Mouse (Mus musculus) left cerebral cortex, postnatal 4 days (tissue): Measurements from ENCODE around the gene Pmel. TPM values are rescaled to one million over a fixed set of nuclear protein-coding genes. Genes with fewer than 3 reads are reported as not detected.
A peak's percentile ranks its signal among the peaks of the same experiment; 100 is the strongest.

ENCODE experiments used
- DNase-seq: peaks from one replicate; pipeline ENCODE4 v3.0.0-alpha.2; 2022
- intact Hi-C: fragments of 180-260 bp; cut with DNase I; formaldehyde crosslinking; loops from one replicate; pipeline ENCODE4 v1.15.1; 2025
- total RNA-seq, 2 experiments: library from RNA; stranded (reverse); gene quantifications; 2 replicates each; pipeline ENCODE4 v1.2.3; 2021

Gene Pmel
- 1 to 10 TPM in 1 of 2 experiments, under 1 TPM in 1; 0.50 to 1.6 TPM for total RNA-seq

DNA sequence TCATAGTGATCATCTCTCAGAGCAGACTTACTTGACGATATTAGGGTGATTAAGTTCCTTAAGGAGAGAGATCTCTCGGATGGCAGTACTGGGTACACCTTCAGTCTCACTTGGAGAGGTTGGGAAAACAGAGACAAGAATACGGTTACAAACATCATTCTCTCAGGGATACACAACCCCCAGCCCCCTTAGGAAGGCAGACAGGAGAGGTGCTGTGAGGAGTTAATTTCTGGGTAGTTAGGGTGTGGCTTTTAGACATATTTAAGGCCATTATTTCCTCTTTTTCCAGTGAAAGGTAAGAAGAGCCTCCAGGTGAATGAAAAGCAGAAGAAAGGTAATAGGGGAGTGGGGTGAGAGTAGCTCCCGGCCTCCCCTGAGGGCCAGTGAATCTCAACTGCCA is at the start of gene Pmel:
Gene Pmel, plus strand, starts transcription at position 301 of the 400 bp plus-strand sequence.
- intact Hi-C loops: no loop called here
- no peak for DNase-seq

GRCm38 (mm10) chr10:128655254-128655653 is 48.7 kb upstream of the Pmel start:
- no peak for DNase-seq
- intact Hi-C loops: no loop called here

DNA sequence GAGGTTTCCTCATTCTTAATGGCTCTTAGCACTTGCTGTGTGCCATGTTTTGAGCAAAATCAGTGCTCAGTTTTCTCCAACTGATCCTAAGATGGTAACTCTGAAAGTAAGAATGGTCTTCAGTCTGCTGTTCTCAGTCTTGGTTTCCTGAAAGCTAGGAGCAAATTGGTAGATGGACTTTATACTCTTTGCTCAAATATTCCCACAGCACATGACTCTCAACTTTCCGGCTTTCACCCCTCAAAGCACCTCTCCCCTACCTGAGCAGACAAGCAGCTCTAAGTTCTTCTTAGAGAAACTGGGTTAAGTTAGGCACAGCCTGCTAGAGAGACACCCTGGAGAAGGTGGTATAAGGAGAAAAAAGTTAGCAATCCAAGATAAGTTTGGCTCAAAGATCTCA is 47.3 kb upstream of the Pmel start:
- intact Hi-C loops: no loop called here
- no peak for DNase-seq

GRCm38 (mm10) chr10:128657844-128658243 is 46.2 kb upstream of the Pmel start:
- intact Hi-C loops: no loop called here
- no peak for DNase-seq

DNA sequence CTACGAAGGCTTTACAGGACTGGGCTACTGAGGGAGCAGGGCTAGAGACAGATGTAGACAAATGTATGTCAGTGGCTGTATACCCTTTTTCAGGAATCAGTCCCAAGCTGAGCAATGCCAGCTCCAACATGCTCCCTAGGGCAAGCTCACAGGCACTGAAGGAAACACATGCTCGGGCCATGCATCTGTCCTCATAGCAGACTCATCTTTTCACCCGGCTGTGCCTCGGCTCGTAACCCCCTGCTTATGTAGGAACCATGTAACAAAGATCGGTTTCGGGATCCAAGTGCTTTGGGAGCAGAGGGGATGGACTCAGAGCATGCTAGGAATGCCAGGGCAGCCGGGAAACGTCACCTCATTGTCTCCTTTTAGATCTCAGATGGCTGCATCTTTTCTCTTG is 44.5 kb upstream of the Pmel start:
- intact Hi-C loops: no loop called here

DNA sequence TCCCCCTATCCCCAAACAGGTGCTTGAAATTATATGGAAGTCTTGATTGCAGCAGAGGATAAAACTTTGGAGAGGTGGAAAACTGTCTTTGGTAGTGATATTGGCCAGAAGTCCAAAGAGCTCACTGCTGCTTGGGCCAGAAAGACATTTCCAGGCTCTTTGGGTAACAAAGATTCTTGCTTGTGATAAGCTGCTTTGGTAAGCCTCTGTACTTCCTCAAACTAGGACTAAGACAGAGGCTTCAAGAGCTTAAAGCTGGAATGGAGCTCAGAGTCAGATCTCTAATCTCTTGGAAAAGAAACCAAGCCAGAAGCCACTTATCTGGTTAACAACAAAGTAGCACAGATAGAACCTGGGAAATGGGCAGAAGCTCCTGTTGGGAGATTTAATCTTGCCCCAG is 41.5 kb upstream of the Pmel start:
- no peak for DNase-seq
- intact Hi-C loops: no loop called here

More for the DNA sequence above, 44.5 kb upstream of the Pmel start:
- DNase-seq: no peak

- DNase-seq: no peak
- intact Hi-C loops: no loop called here
These were observed 40.4 kb upstream of the Pmel start for GRCm38 (mm10) chr10:128663441-128664220.

- intact Hi-C loops: no loop called here
- no peak for DNase-seq
These were observed 39.2 kb upstream of the Pmel start for GRCm38 (mm10) chr10:128664808-128665207.

DNA sequence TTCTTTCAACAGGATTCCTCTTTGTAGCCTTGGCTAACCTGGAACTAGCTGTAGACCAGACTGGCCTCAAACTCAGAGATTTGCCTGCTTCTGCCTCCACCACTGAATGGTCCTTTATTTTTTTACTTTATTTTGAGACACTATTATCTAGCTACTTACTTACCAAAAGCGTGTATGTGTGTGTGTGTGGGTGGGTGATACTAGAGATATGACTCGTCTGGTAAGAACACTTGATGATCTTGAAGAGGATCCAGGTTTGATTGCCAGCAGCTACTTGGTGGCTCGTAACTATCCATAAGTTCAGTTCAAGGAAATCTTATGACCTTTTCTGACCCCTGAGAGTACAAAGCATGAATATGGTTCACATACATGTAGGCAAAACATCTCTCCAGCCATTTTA is 38.7 kb upstream of the Pmel start:
- intact Hi-C loops: no loop called here
- DNase-seq: no peak

- no peak for DNase-seq
- intact Hi-C loops: no loop called here
These were observed 38.2 kb upstream of the Pmel start for GRCm38 (mm10) chr10:128665806-128666205.

GRCm38 (mm10) chr10:128668790-128669672 is 35.0 kb upstream of the Pmel start:
- intact Hi-C loops: no loop called here
- DNase-seq: peak; percentile 74

- intact Hi-C loops: loop anchor here (10.0 kb wide), 1 partner anchor 106 kb away; the partner anchor contains the start of gene Pa2g4
- no peak for DNase-seq
These were observed 32.8 kb upstream of the Pmel start for GRCm38 (mm10) chr10:128671148-128671547.

DNA sequence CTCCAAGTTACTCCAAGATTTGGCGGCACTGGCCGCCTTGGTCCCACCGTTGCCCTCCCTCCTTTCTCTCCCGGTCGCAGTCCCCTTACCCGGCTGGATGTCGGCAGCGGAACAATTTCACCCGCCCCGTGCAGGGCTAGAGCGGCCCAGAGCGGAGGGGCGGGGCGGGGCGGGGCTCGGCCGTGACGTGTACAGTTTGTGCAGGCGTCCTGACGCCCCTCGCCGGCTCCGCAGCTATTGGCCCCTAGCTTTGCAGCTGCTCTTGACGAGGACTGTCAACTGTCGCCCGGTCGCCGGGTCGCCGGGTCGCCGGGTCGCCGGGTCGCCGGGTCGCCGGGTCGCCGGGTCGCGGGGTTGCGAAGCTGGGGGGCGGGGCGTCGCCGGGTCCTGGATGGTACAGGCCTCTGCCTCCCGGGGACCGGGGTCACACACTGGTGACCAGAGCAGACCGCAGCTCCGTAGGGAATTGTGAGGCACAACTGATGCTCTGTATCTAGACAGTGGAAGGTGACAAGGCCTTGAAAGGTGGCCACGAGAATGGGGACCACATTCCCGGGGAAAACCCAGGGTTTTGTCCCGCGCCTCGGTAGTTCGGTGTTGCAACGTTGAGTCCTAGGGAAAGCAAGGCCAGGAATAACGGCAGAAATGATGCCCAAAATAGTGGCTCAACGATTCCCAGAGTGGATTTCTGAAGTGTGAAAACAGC is 30.1 kb upstream of the Pmel start, which contains the start of gene Suox:
Gene Suox, minus strand, starts transcription at position 311 of the 706 bp plus-strand sequence.
- intact Hi-C loops: loop anchor here (10.0 kb wide), 1 partner anchor 109 kb away; the partner anchor contains the start of gene Pa2g4
- DNase-seq: peak; percentile 88

- intact Hi-C loops: loop anchor here (10.0 kb wide), 1 partner anchor 110 kb away; the partner anchor contains the start of gene Pa2g4
- DNase-seq: no peak
These were observed 29.5 kb upstream of the Pmel start for GRCm38 (mm10) chr10:128674469-128675008.

- intact Hi-C loops: no loop called here
- DNase-seq: no peak
These were observed 8.5 kb upstream of the Pmel start for GRCm38 (mm10) chr10:128695411-128695991.

DNA sequence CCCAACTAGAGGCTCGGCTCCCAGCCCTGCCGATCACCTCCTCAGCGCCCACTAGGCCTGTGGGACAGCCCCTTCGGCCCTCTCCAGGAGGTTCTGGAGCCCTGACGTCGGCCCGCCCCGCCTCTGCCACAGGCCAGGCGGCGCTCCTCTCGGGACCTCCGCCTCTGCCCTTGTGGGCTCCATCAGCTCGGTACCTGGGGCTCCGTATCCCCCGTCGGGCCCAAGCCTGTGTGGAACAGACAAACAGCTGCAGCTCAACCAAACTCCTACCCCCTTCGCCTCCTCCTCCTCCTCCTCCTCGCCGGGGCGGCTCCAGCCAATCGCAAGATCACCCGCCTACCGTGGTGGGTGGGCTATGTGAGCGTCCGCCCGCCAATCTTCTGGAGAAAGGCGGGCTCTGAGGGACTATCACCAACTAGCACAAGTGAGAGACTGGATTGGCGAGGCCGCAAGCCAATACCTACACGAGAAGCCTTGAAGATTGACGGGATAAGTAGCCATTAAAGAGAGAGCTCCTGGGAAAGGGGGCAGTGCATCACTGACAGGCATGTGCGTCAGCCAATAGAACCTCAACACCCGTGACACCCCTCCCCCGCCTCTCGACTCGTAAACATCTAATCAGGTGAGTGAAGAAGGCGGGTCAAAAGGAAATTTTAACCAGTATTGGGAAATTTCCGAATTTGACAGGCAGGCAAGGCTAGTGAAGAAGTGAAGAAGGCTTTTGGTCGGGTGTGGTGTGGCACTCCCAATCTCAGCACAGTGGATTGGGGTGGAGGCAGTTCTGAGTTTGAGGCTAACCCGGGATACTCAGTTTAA is 7.8 kb upstream of the Pmel start, which contains the start of gene Rab5b:
Gene Rab5b, minus strand, starts transcription at position 273 of the 816 bp plus-strand sequence.
- peak; percentile 98 for DNase-seq
- intact Hi-C loops: no loop called here

DNA sequence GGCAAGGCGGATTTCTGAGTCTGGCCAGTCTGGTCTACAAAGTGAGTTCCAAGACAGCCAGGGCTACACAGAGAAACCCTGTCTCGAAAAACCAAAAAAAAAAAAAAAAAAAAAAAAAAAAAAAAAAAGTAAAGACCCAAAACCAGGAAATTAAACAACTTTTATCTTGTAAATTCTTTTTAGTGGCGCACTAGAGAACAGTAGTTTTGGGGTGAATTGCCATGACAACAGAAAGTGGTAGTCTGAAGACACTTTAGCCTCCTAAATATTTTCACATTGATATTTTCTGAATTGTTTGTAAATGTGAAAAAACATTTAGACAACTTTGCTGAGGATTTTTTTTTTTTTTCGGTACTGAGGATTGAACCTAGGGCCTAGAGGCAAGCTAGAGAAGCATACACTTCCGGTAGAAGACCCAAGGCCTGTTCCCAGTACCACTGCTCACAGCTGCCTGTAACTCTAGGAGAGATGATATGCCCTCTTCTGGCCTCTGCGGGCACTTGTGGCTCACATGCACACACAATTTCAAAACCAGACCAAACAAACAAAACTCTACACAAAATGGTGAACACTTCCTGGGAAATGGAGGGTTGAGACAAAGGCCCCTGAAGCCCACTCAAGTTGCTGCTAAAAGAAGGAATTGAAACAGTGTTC is 6.8 kb upstream of the Pmel start:
- DNase-seq: no peak
- intact Hi-C loops: no loop called here

DNA sequence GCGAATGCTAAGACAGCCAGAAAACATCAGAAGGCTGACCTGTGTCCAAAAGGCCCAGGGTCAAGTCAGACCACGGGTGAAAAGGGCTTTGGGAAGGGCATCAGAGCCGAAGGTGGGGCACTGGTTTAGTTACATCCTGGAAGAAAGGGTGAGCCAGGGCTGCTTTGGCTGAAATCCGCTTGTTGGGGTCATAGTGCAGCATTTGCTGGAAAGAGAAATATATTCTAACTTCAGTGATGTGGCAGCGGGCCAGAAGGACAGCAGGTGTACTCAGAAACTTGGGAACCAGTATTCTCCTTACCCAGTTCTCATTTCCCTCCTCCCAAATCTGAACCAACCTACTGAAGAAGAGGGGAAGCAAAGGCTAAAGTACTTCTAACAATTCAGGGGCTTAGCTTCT is 5.0 kb upstream of the Pmel start:
- DNase-seq: no peak
- intact Hi-C loops: no loop called here

- DNase-seq: no peak
- intact Hi-C loops: no loop called here
These were observed 4.4 kb upstream of the Pmel start for GRCm38 (mm10) chr10:128699611-128700010.
